Mouse (Mus musculus) erythroblast, embryonic 14.5 days (primary cell): ENCODE data around the gene Mtor.

Experiments used
- GATA1 ChIP-seq: IDR thresholded peaks from 2 replicates; pipeline ENCODE4 v1.6.1; 2012; ENCODE audit warnings: low read length, inconsistent platforms, mixed read lengths
- TAL1 ChIP-seq: IDR thresholded peaks from 3 replicates; pipeline ENCODE4 v1.6.1; 2012; ENCODE audit warnings: low read length, inconsistent platforms, mixed read lengths

DNA sequence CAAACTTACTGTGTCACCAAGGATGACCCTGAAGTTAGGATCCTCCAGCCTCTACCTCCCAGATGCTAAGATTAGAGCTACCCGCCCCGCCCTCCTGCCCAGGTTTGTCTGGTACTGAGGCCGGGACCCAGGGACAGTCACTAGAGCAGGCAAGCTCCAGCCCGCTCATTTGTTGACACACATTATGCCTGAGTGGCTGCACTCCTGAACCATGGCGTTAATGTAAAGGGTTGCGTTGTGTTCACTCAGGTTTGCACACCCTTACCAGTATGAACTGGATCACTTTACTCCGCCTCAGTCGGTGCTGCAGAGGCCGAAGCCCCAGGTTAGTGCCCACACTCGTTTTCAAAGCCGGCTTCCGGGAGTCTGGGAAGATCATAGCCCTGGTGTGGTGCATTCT lies 115.2 kb downstream of the Mtor start:
- TF ChIP-seq GATA1 (no peak), TAL1 (no peak)
